Mouse (Mus musculus): ENCODE measurements at regions not wholly inside any gene's neighbourhood (a gene's known extent, or its start where the extent isn't known, plus 50 kb on each side); places are given as distances from the start of the nearest gene placed in this dataset.

DNA sequence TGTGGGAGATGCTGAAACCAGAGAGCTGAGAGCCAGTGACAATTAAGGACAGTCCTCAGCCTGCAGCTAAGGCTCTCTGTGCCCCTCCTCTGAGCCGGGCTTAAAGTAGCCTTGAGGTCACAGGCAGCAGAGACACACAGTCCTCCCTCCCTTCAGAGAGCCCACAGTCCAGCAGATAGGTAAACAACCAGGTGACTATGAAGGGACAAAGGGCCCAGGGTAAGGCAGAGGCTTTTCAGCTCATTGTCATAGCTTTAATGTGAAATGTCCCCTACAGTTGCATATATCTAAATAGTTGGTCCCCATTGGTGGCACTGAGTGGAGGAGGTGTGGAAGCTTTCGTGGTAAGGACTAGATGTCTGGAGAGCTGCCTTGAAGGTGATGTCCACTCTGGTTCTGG lies 88.5 kb downstream of the Rplp1 start:
- no peak for TF ChIP-seq CTCF (IDR thresholded peaks at IDR 0.05; ENCODE audit: control insufficient read depth, insufficient read depth, low read length)
- no peak for TF ChIP-seq POLR2A (IDR thresholded peaks at IDR 0.05; ENCODE audit: borderline replicate concordance, control insufficient read depth, low read depth, low read length)
